Comparison of ENCODE assay signal across 8 mouse cellular contexts in the genomic region with DNA sequence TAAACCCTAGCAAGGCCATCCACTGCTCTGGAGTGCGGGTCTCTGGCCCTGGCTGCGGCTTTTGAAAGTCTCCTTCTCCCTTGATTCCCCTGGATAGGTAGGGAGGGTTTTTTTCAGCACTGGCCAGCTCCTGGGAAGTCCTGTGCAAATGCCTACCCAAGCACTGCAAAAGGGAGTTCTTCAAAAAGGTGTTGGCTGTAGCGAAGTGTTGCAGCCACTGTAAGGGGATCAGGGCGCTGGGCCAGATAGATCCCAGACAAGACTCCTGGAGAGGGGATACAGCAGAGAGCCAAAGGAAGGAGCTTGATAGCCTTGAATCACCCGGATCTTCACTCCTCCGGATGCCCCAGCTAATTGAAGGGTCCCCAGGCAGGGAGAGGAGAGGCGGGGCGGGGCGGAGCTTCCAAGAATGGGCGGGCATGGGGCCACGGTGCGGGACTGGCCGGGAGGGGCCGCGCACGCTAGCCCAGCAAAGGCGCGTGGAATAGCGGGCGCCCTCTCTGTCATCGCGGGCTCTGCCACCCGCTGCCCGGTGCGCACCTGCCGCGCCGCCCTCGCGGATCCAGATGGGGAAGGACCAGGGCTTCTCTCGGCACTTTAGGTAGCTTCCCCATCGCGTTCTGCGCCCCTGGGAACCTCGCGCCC. TPM values are rescaled to one million over a fixed set of nuclear protein-coding genes. Genes with fewer than 3 reads are reported as not detected.
A peak's percentile ranks its signal among the peaks of the same experiment; 100 is the strongest.
DNase-seq lines count a peak whose midpoint lies in the region; ATAC-seq and TF ChIP-seq lines count a peak whose summit lies in the region.

No protein-coding gene starts in this region.

- no peaks in the 10 kb centered on the region for H3K9me3 ChIP-seq in heart, embryonic 10.5 days
- no peaks in the 10 kb centered on the region for H3K9me3 ChIP-seq in intestine, postnatal 0 days (ENCODE audit: control insufficient read depth)
- no peaks in the 10 kb centered on the region for H3K9me3 ChIP-seq in stomach, embryonic 16.5 days (replicated peaks; ENCODE audit: control insufficient read depth, low read length)

- peak overlapping the region; percentile 46 for H3K4me3 ChIP-seq in heart, embryonic 10.5 days
- peak overlapping the region; percentile 24 for H3K4me3 ChIP-seq in intestine, postnatal 0 days (ENCODE audit: low read depth, low read length)
- peak overlapping the region; percentile 20 for H3K4me3 ChIP-seq in stomach, embryonic 16.5 days (replicated peaks; ENCODE audit: low read length)

- peaks cover 93% of the 10 kb centered on the region for H3K27me3 ChIP-seq in heart, embryonic 10.5 days (ENCODE audit: insufficient read depth, poor library complexity, severe bottlenecking)
- peaks cover 77% of the 10 kb centered on the region for H3K27me3 ChIP-seq in intestine, postnatal 0 days (replicated peaks; ENCODE audit: control insufficient read depth, insufficient read depth, low read length)
- peaks cover 76% of the 10 kb centered on the region for H3K27me3 ChIP-seq in stomach, embryonic 16.5 days (ENCODE audit: control insufficient read depth, insufficient read depth, low read length)

- H3K4me2 ChIP-seq in intestine, postnatal 0 days (replicated peaks; ENCODE audit: low read depth) = peak overlapping the region; percentile 40
- H3K4me2 ChIP-seq in stomach, embryonic 16.5 days (ENCODE audit: low read depth, low read length) = peak overlapping the region; percentile 40

- WGBS in heart, embryonic 10.5 days = 1% methylated on average over 36 of the region's 36 CpGs
- whole genome bisulfite sequencing in intestine, postnatal 0 days = 1% methylated on average over 36 of the region's 36 CpGs
- 2% methylated on average over 35 of the region's 36 CpGs for WGBS in stomach, embryonic 16.5 days

- intact Hi-C loops in left cerebral cortex, postnatal 25 days (cut with DNase I) = no loop called here

- no peaks in the 10 kb centered on the region for H3K36me3 ChIP-seq in heart, embryonic 10.5 days
- no peaks in the 10 kb centered on the region for H3K36me3 ChIP-seq in intestine, postnatal 0 days (ENCODE audit: control insufficient read depth, insufficient read depth)
- no peaks in the 10 kb centered on the region for H3K36me3 ChIP-seq in stomach, embryonic 16.5 days (ENCODE audit: control insufficient read depth, insufficient read depth, low read length)

- no peak for ATAC-seq in intestine, postnatal 0 days
- no peak for ATAC-seq in stomach, embryonic 16.5 days (ENCODE audit: insufficient read depth, low FRiP score)

- H3K9ac ChIP-seq in intestine, postnatal 0 days (ENCODE audit: low read depth, low read length) = no peak overlapping the region
- H3K9ac ChIP-seq in stomach, embryonic 16.5 days (ENCODE audit: low read length) = no peak overlapping the region

- DNase-seq in heart, embryonic 10.5 days (ENCODE audit: low spot score) = no peak
- no peak for DNase-seq in heart, adult 8-10 months (ENCODE audit: low spot score)
- peak; percentile 23 for DNase-seq in right cerebral cortex, postnatal 4 days
- no peak for DNase-seq in right cerebral cortex, postnatal 10 days (ENCODE audit: low spot score in 2 of 2)
- DNase-seq in left cerebral cortex, postnatal 25 days (ENCODE audit: low spot score in 2 of 2) = no peak
- no peak for DNase-seq in layer of hippocampus, adult 9-11 months

- peaks cover 13% of the 10 kb centered on the region for H3K4me1 ChIP-seq in heart, embryonic 10.5 days
- H3K4me1 ChIP-seq in intestine, postnatal 0 days (replicated peaks; ENCODE audit: control insufficient read depth, insufficient read depth, low read length) = no peaks in the 10 kb centered on the region
- peaks cover 5% of the 10 kb centered on the region; the same call in 1 of the 2 replicates for H3K4me1 ChIP-seq in stomach, embryonic 16.5 days (ENCODE audit: control insufficient read depth, insufficient read depth, low read length)

- TF ChIP-seq CTCF in intestine, postnatal 0 days (IDR thresholded peaks at IDR 0.05; ENCODE audit: low read depth) = no peak

- no peak overlapping the region for H3K27ac ChIP-seq in heart, embryonic 10.5 days
- H3K27ac ChIP-seq in intestine, postnatal 0 days (ENCODE audit: low read depth, low read length) = no peak overlapping the region
- no peak overlapping the region for H3K27ac ChIP-seq in stomach, embryonic 16.5 days (ENCODE audit: low read length)

RNA-seq across cellular contexts. Expression of a gene that starts 12.6 kb away (rescaled TPM):
- 0.51 and 0.55 TPM in 2 replicates for polyA plus RNA-seq in heart, embryonic 10.5 days (2016; fragmentation: Nextera tagmentation; extraction: Ambion mirVana)
- total RNA-seq in heart, adult 8-10 months (2022) = not detected
- polyA plus RNA-seq in intestine, postnatal 0 days (2015; fragmentation: Nextera tagmentation; extraction: Ambion mirVana) = 0.04 and 0.10 TPM in 2 replicates
- polyA plus RNA-seq in stomach, embryonic 16.5 days (2015; fragmentation: Nextera tagmentation; extraction: Ambion mirVana) = 2.9 and 4.5 TPM in 2 replicates
- total RNA-seq in left cerebral cortex, postnatal 25 days (2021) = 1 to 10 TPM; 1.6 TPM

RNA-seq across cellular contexts. Expression of a gene that starts 33.9 kb away (rescaled TPM):
- 269 and 275 TPM in 2 replicates for polyA plus RNA-seq in heart, embryonic 10.5 days (2016; fragmentation: Nextera tagmentation; extraction: Ambion mirVana)
- 10 to 100 TPM; 45.0 to 54.2 (median 49.3) TPM for total RNA-seq in heart, adult 8-10 months (2022)
- 429 and 451 TPM in 2 replicates for polyA plus RNA-seq in intestine, postnatal 0 days (2015; fragmentation: Nextera tagmentation; extraction: Ambion mirVana)
- 364 and 376 TPM in 2 replicates for polyA plus RNA-seq in stomach, embryonic 16.5 days (2015; fragmentation: Nextera tagmentation; extraction: Ambion mirVana)
- 10 to 100 TPM; 35.2 to 37.8 TPM for total RNA-seq in left cerebral cortex, postnatal 25 days (2021)

RNA-seq across cellular contexts. Expression of a gene that starts 40.7 kb away (rescaled TPM):
- polyA plus RNA-seq in heart, embryonic 10.5 days (2016; fragmentation: Nextera tagmentation; extraction: Ambion mirVana) = 55.5 and 58.6 TPM in 2 replicates
- total RNA-seq in heart, adult 8-10 months (2022) = 10 to 100 TPM; 21.0 to 32.2 (median 28.6) TPM
- 46.5 and 52.4 TPM in 2 replicates for polyA plus RNA-seq in intestine, postnatal 0 days (2015; fragmentation: Nextera tagmentation; extraction: Ambion mirVana)
- polyA plus RNA-seq in stomach, embryonic 16.5 days (2015; fragmentation: Nextera tagmentation; extraction: Ambion mirVana) = 63.6 and 71.9 TPM in 2 replicates
- 10 to 100 TPM; 37.5 to 38.2 TPM for total RNA-seq in left cerebral cortex, postnatal 25 days (2021)

RNA-seq across cellular contexts. Expression of a gene that starts 54.6 kb away (rescaled TPM):
- polyA plus RNA-seq in heart, embryonic 10.5 days (2016; fragmentation: Nextera tagmentation; extraction: Ambion mirVana) = 35.0 and 46.1 TPM in 2 replicates
- total RNA-seq in heart, adult 8-10 months (2022) = 10 to 100 TPM; 13.4 to 20.7 (median 16.7) TPM
- 14.7 and 14.9 TPM in 2 replicates for polyA plus RNA-seq in intestine, postnatal 0 days (2015; fragmentation: Nextera tagmentation; extraction: Ambion mirVana)
- 24.4 and 26.1 TPM in 2 replicates for polyA plus RNA-seq in stomach, embryonic 16.5 days (2015; fragmentation: Nextera tagmentation; extraction: Ambion mirVana)
- 10 to 100 TPM; 24.4 to 24.7 TPM for total RNA-seq in left cerebral cortex, postnatal 25 days (2021)
